Mouse (Mus musculus): ENCODE results near the gene Itgav. TPM values are rescaled to one million over a fixed set of nuclear protein-coding genes. Genes with fewer than 3 reads are reported as not detected.
A peak's percentile ranks its signal among the peaks of the same experiment; 100 is the strongest.

Gene Itgav
- polyA plus RNA-seq, 1 experiment from 2014 or later, result 75.3 TPM

DNA sequence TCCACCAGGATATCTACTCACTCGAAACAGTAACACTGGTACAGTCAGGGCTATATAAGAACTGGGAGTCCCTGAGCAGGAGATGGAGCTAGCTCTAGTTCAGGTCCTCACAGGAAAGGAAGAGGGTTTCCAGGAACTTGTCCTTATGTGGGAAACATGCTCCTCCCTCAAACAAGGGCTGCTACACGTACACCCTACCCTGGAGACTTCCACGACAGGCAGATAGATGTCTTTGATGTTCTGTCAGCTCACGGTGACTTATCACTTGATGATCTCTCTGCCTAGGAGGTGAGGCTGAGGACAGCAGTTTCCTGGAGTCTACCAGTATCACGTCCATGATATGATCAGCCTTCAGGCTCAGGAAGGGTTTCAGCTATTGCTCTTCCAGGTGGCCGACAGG is 21.1 kb downstream of the Itgav start:
- H3K27ac ChIP-seq (ENCODE audit: low read depth), result no peak overlapping the region
- H3K9ac ChIP-seq (ENCODE audit: low read length), result no peak overlapping the region
- H3K4me2 ChIP-seq (ENCODE audit: low read length), result no peak overlapping the region
- ATAC-seq (replicated peaks; ENCODE audit: low FRiP score, low TSS enrichment, low read depth), result no peak
- H3K9me3 ChIP-seq (ENCODE audit: control insufficient read depth, low read length), result no peaks in the 10 kb centered on the region
- peaks cover 9% of the 10 kb centered on the region for H3K4me1 ChIP-seq (replicated peaks; ENCODE audit: control insufficient read depth, insufficient read depth, low read length)
- H3K4me3 ChIP-seq (ENCODE audit: low read depth, low read length), result no peak overlapping the region
- no peaks in the 10 kb centered on the region for H3K27me3 ChIP-seq (replicated peaks; ENCODE audit: control insufficient read depth, insufficient read depth, low read length)
- 55% methylated on average over 6 of the region's 6 CpGs for WGBS
- peaks cover 22% of the 10 kb centered on the region for H3K36me3 ChIP-seq (ENCODE audit: control insufficient read depth, insufficient read depth, low read length)
- no peak for DNase-seq (ENCODE audit: low spot score)

DNA sequence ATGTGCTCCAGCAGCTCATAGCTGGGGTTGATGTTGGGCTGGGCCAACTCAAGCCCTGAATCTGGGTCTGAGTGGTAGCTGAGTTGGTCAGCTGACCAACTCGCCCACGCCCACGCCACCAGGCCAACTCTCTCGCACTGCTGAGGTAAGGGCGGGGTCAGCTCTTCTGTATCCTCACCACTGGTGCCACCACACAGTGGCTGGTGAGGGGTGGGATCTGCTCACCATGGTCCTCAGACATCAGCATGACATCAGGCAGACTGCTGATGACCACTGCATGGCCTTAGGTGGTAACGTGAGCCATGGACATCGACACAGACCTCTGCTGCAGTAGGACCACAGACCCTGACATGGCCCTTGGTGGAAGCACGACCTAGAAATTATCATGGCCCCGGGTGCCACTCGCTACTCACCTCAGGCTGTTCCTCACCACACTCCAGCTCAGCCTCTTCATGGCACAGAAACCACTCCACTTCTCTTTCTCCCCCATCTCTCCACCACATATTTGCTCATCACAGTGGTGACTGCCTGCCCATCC is 24.5 kb downstream of the Itgav start:
- ATAC-seq (replicated peaks; ENCODE audit: low FRiP score, low TSS enrichment, low read depth), result no peak
- no peak overlapping the region for H3K27ac ChIP-seq (ENCODE audit: low read depth)
- no peak overlapping the region for H3K4me2 ChIP-seq (ENCODE audit: low read length)
- WGBS, result 95% methylated on average over 10 of the region's 10 CpGs
- H3K4me3 ChIP-seq (ENCODE audit: low read depth, low read length), result no peak overlapping the region
- no peaks in the 10 kb centered on the region for H3K27me3 ChIP-seq (replicated peaks; ENCODE audit: control insufficient read depth, insufficient read depth, low read length)
- H3K36me3 ChIP-seq (ENCODE audit: control insufficient read depth, insufficient read depth, low read length), result peaks cover 22% of the 10 kb centered on the region
- no peaks in the 10 kb centered on the region for H3K4me1 ChIP-seq (replicated peaks; ENCODE audit: control insufficient read depth, insufficient read depth, low read length)
- DNase-seq (ENCODE audit: low spot score), result no peak
- H3K9me3 ChIP-seq (ENCODE audit: control insufficient read depth, low read length), result no peaks in the 10 kb centered on the region
- no peak overlapping the region for H3K9ac ChIP-seq (ENCODE audit: low read length)

DNA sequence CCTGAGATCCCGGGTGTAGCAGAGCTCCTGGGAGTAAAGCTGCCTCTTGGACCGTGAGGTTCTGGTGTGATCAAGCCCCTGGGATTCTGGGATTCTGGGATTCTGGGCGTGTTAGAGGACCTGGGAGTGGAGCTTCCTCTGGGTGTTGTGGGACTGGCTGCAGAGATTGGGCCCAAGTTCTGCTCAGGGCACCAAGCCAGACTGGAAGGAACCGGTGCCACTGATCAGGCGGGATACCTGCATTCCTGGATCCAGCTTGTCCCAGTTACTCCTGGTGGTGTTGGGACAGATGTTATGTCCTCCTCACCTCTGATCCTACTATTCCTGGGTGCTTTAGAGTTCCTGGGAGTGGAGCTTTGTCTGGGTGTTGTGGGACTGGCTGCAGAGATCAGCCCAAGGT is 28.8 kb downstream of the Itgav start:
- Histone ChIP-seq H3K36me3 (ENCODE audit: control insufficient read depth, insufficient read depth, low read length) (peaks cover 41% of the 10 kb centered on the region), H3K4me2 (ENCODE audit: low read length) (no peak overlapping the region), H3K27me3 (replicated peaks; ENCODE audit: control insufficient read depth, insufficient read depth, low read length) (no peaks in the 10 kb centered on the region), H3K9ac (ENCODE audit: low read length) (no peak overlapping the region), H3K9me3 (ENCODE audit: control insufficient read depth, low read length) (no peaks in the 10 kb centered on the region), H3K27ac (ENCODE audit: low read depth) (no peak overlapping the region), H3K4me1 (replicated peaks; ENCODE audit: control insufficient read depth, insufficient read depth, low read length) (no peaks in the 10 kb centered on the region), H3K4me3 (ENCODE audit: low read depth, low read length) (no peak overlapping the region)
- ATAC-seq (replicated peaks; ENCODE audit: low FRiP score, low TSS enrichment, low read depth), result no peak
- no peak for DNase-seq (ENCODE audit: low spot score)
- 93% methylated on average over 5 of the region's 5 CpGs for WGBS

DNA sequence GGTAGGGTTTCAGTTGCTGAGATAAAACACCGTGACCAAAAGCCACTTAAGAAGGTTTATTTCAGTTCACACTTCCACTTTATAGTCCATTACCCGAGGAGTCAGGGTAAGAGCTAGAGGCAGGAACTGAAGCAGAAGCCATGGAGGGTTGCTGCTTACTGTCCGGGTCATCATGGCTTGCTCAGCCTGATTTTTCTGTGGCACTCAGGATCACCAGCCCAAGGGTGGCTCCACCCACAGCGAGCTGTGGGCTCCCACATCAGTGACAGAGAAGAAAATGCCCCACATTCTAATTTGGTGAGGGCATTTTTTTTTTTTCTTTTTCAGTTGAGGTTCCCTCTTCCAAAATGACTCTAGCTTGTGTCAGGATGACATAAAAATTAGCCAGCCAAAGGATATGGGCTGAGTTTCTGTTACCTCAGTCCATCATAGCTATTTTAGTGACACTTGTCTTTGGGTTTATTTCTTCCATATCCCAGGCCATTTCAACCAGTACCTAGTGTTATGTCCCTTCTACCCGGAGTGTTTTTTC is 30.2 kb downstream of the Itgav start:
- Histone ChIP-seq H3K9me3 (ENCODE audit: control insufficient read depth, low read length) (no peaks in the 10 kb centered on the region), H3K27me3 (replicated peaks; ENCODE audit: control insufficient read depth, insufficient read depth, low read length) (no peaks in the 10 kb centered on the region), H3K27ac (ENCODE audit: low read depth) (no peak overlapping the region), H3K4me2 (ENCODE audit: low read length) (no peak overlapping the region), H3K9ac (ENCODE audit: low read length) (no peak overlapping the region), H3K36me3 (ENCODE audit: control insufficient read depth, insufficient read depth, low read length) (peaks cover 30% of the 10 kb centered on the region), H3K4me3 (ENCODE audit: low read depth, low read length) (no peak overlapping the region), H3K4me1 (replicated peaks; ENCODE audit: control insufficient read depth, insufficient read depth, low read length) (0 out of 2 replicates have a peak, but pooled peaks cover 3% of the 10 kb centered on the region)
- no peak for DNase-seq (ENCODE audit: low spot score)
- WGBS, result 68% methylated on average over 5 of the region's 5 CpGs
- no peak for ATAC-seq (replicated peaks; ENCODE audit: low FRiP score, low TSS enrichment, low read depth)

DNA sequence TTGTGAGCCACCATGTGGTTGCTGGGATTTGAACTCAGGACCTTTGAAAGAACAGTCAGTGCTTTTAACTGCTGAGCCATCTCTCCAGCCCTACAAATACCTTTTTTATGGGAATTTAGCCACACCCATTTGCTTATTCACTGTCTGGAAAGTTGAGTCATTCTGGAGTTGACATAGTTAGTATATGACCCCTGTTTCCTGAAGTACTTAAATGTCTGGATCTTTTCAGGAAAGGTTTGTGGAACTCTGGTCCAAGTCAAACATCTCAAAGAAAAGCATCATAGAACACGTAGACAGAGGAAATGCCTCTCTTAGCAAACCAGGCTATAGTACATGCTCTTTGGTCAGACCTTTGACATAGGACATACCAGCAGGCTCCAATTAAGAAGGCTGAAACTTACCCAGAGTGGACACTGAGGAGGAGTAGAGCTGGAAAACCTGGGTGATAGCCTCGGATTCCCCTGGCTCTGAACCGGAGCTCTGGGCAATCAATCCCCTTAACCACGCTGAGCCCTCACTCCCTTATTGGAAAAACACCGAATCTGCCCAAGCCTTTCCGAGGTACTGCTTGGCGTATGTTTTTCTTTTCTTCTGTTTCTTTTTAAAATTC is 34.5 kb downstream of the Itgav start:
- Histone ChIP-seq H3K27ac (ENCODE audit: low read depth) (no peak overlapping the region), H3K9ac (ENCODE audit: low read length) (no peak overlapping the region), H3K27me3 (replicated peaks; ENCODE audit: control insufficient read depth, insufficient read depth, low read length) (no peaks in the 10 kb centered on the region), H3K4me2 (ENCODE audit: low read length) (no peak overlapping the region), H3K36me3 (ENCODE audit: control insufficient read depth, insufficient read depth, low read length) (peaks cover 30% of the 10 kb centered on the region), H3K4me3 (ENCODE audit: low read depth, low read length) (no peak overlapping the region), H3K4me1 (replicated peaks; ENCODE audit: control insufficient read depth, insufficient read depth, low read length) (0 out of 2 replicates have a peak, but pooled peaks cover 3% of the 10 kb centered on the region), H3K9me3 (ENCODE audit: control insufficient read depth, low read length) (no peaks in the 10 kb centered on the region)
- ATAC-seq (replicated peaks; ENCODE audit: low FRiP score, low TSS enrichment, low read depth) (no peak), DNase-seq (ENCODE audit: low spot score) (no peak)
- 75% methylated on average over 7 of the region's 7 CpGs for WGBS

DNA sequence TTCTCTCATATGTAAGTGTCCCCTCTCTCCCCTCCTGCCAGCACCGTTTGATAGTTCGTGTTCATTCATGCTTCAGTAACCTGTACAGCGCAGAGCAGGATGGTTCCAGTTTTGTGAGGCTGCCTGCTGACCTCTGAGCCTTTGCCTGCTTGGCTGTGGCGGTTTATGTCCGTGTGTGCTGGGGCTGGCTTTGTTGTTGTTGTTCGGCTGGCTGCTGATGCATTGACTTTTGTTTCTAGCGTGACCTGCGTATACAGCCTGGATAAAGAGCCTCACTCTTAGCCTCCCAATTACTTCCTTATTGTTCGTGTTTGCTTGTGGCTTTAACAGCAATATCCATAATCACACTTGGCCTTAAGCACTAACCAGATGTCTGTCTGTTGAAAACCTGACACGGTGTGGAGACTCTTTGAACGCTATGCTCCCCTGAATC is 35.0 kb downstream of the Itgav start:
- Histone ChIP-seq H3K36me3 (ENCODE audit: control insufficient read depth, insufficient read depth, low read length) (peaks cover 27% of the 10 kb centered on the region), H3K9me3 (ENCODE audit: control insufficient read depth, low read length) (no peaks in the 10 kb centered on the region), H3K4me1 (replicated peaks; ENCODE audit: control insufficient read depth, insufficient read depth, low read length) (0 out of 2 replicates have a peak, but pooled peaks cover 3% of the 10 kb centered on the region), H3K4me3 (ENCODE audit: low read depth, low read length) (no peak overlapping the region), H3K27me3 (replicated peaks; ENCODE audit: control insufficient read depth, insufficient read depth, low read length) (no peaks in the 10 kb centered on the region), H3K27ac (ENCODE audit: low read depth) (peak overlapping the region; percentile 22; the same call in 1 of the 2 replicates), H3K4me2 (ENCODE audit: low read length) (no peak overlapping the region), H3K9ac (ENCODE audit: low read length) (no peak overlapping the region)
- DNase-seq (ENCODE audit: low spot score) (no peak), ATAC-seq (replicated peaks; ENCODE audit: low FRiP score, low TSS enrichment, low read depth) (no peak)
- WGBS, result 60% methylated on average over 11 of the region's 11 CpGs

DNA sequence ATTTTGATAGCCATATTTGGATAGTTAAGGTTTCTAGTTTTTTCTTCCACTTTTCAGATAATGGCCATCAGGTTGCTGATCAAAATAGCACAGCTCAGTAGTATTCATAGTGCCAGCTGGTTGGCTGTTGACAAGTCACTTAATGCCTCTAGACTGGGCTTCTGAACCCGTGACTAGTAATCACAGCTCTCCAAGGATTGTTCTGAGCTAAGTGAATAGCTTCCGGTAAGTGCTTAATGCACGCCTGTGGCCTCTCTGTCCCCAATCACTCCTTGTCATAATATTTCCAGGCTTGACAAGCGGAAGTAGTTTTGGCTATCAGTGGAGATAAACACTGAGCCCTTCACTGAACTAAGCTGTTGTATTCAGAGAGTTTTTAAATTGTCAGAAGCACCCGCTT is 35.5 kb downstream of the Itgav start:
- Histone ChIP-seq H3K4me3 (ENCODE audit: low read depth, low read length) (no peak overlapping the region), H3K9me3 (ENCODE audit: control insufficient read depth, low read length) (no peaks in the 10 kb centered on the region), H3K27ac (ENCODE audit: low read depth) (peak overlapping the region; percentile 22; the same call in 1 of the 2 replicates), H3K4me1 (replicated peaks; ENCODE audit: control insufficient read depth, insufficient read depth, low read length) (0 out of 2 replicates have a peak, but pooled peaks cover 3% of the 10 kb centered on the region), H3K36me3 (ENCODE audit: control insufficient read depth, insufficient read depth, low read length) (peaks cover 27% of the 10 kb centered on the region), H3K27me3 (replicated peaks; ENCODE audit: control insufficient read depth, insufficient read depth, low read length) (no peaks in the 10 kb centered on the region), H3K9ac (ENCODE audit: low read length) (no peak overlapping the region), H3K4me2 (ENCODE audit: low read length) (no peak overlapping the region)
- DNase-seq (ENCODE audit: low spot score) (no peak), ATAC-seq (replicated peaks; ENCODE audit: low FRiP score, low TSS enrichment, low read depth) (0 out of 2 replicates have a peak, but pooled peaks have one; percentile 47)
- 48% methylated on average over 5 of the region's 5 CpGs for WGBS

DNA sequence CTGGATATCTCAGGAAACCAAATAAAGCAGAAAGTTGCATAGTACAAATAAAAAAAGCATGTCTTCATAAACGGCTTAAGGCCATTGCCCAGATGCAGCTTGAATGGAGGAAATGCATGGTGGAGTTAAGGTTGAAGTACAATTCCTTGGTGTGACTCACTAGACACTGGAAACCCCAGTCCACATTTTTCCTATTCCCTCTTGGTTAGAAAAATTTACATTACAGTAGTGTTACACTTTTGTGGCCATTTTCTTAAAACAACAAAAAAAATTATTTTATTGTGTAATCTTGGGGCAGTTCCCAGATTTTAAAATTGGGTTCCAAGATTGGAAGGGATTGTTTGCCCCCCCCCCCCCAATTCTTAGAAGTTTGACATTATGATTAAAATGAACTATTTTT is 35.9 kb downstream of the Itgav start:
- H3K27ac ChIP-seq (ENCODE audit: low read depth), result no peak overlapping the region
- H3K36me3 ChIP-seq (ENCODE audit: control insufficient read depth, insufficient read depth, low read length), result peaks cover 27% of the 10 kb centered on the region
- H3K9ac ChIP-seq (ENCODE audit: low read length), result no peak overlapping the region
- H3K4me2 ChIP-seq (ENCODE audit: low read length), result no peak overlapping the region
- no peak for ATAC-seq (replicated peaks; ENCODE audit: low FRiP score, low TSS enrichment, low read depth)
- H3K4me1 ChIP-seq (replicated peaks; ENCODE audit: control insufficient read depth, insufficient read depth, low read length), result 0 out of 2 replicates have a peak, but pooled peaks cover 3% of the 10 kb centered on the region
- 44% methylated on average over 1 of the region's 1 CpGs for WGBS
- no peak for DNase-seq (ENCODE audit: low spot score)
- no peak overlapping the region for H3K4me3 ChIP-seq (ENCODE audit: low read depth, low read length)
- H3K9me3 ChIP-seq (ENCODE audit: control insufficient read depth, low read length), result no peaks in the 10 kb centered on the region
- no peaks in the 10 kb centered on the region for H3K27me3 ChIP-seq (replicated peaks; ENCODE audit: control insufficient read depth, insufficient read depth, low read length)

DNA sequence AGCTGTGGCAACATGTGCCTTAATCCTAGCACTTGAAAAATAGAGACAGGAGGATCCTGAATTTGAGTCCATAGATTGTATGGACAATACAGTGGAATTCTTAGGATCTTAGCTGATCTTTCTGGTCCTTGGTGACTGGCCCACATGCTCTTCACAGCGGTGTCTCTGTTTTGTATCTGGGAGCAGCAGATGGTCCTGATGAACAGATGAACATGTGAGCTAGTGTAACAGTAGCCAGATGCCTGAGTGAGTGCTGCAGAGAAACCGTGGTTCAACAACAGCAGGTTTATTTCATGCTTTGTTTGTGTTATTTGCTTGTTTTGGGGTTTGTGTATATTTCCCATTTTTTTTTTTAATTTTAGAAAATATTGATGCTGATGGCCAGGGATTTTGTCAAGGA is 37.3 kb downstream of the Itgav start:
- ATAC-seq (replicated peaks; ENCODE audit: low FRiP score, low TSS enrichment, low read depth) (no peak), DNase-seq (ENCODE audit: low spot score) (no peak)
- 0 out of 2 replicates have a peak, but pooled peaks cover 3% of the 10 kb centered on the region for H3K4me1 ChIP-seq (replicated peaks; ENCODE audit: control insufficient read depth, insufficient read depth, low read length)
- H3K36me3 ChIP-seq (ENCODE audit: control insufficient read depth, insufficient read depth, low read length), result peaks cover 22% of the 10 kb centered on the region
- WGBS, result 46% methylated on average over 2 of the region's 2 CpGs
- no peak overlapping the region for H3K27ac ChIP-seq (ENCODE audit: low read depth)
- H3K27me3 ChIP-seq (replicated peaks; ENCODE audit: control insufficient read depth, insufficient read depth, low read length), result no peaks in the 10 kb centered on the region
- H3K4me2 ChIP-seq (ENCODE audit: low read length), result no peak overlapping the region
- no peak overlapping the region for H3K4me3 ChIP-seq (ENCODE audit: low read depth, low read length)
- no peaks in the 10 kb centered on the region for H3K9me3 ChIP-seq (ENCODE audit: control insufficient read depth, low read length)
- H3K9ac ChIP-seq (ENCODE audit: low read length), result no peak overlapping the region
